Mouse (Mus musculus) heart, postnatal 36 days (tissue): ENCODE results near the gene Clec16a. TPM values are rescaled to one million over a fixed set of nuclear protein-coding genes. Genes with fewer than 3 reads are reported as not detected.

Experiments used
- DNase-seq, 2 experiments: peaks; one replicate each; pipeline ENCODE4 v3.0.0; 2021 to 2022
- intact Hi-C: fragments of 180-260 bp; cut with DNase I; formaldehyde crosslinking; loops from one replicate; pipeline ENCODE4 v1.15.1; 2025
- total RNA-seq, 2 experiments: library from RNA; stranded (reverse); gene quantifications; 2 replicates each; pipeline ENCODE4 v1.2.3; 2021

Clec16a gene
- total RNA-seq, 2 experiments from 2014 or later: 52.8 TPM

DNA sequence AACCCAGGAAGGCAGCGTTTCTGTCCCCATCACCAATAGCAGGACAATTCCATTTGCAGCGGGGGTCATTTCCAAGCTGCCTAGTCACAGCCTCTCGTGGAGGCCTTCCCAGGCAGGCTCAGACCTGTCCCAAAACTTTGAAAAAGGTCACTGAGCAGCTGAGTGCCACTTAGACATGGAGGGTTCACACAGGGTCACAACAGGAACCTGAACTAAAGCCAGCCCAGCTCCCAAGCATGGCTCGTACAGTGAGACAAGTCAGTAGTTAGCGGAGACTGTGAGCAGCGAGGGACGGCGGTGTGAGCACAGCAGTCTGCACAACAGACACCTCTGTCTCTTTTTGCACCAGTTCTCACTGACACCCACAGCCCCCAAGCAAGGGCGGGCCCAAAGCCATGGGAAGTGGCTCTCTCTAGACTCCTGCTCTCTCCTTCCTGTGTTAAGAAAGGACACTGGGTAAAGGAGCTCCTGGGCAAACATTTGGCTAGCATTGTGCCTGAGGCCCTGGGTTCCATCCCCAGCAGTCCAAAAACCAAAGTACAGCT is 194.8 kb downstream of the Clec16a start:
- peak; percentile 30 to 44 for DNase-seq
- intact Hi-C loops: loop anchor here (2.0 kb wide), 2 partner anchors 45 to 49 kb away; partner anchors contain the start of gene Socs1

DNA sequence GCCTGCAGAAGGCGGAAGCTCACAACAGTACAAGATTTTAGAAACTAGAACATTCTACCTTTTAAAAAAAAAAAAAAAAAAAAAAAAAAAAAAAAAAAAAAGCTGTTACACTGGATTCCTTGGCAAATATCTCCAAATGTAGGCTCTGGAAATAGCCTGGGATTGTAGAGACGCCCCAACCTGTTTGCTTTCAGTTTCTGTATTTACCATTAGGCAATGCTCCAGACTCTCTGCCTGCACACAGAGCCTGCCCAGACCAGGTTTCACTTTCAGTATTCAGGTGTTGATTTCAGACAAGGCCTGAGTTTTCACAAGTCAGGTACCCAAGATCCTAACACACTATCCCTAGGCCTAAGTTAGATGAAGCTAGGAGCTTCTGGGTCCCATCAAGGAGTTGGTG is 195.9 kb downstream of the Clec16a start:
- peak in 1 of 2 experiments; percentile 22 for DNase-seq
- intact Hi-C loops: loop anchor here (2.0 kb wide), 1 partner anchor 44 kb away; the partner anchor contains the start of gene Socs1

DNA sequence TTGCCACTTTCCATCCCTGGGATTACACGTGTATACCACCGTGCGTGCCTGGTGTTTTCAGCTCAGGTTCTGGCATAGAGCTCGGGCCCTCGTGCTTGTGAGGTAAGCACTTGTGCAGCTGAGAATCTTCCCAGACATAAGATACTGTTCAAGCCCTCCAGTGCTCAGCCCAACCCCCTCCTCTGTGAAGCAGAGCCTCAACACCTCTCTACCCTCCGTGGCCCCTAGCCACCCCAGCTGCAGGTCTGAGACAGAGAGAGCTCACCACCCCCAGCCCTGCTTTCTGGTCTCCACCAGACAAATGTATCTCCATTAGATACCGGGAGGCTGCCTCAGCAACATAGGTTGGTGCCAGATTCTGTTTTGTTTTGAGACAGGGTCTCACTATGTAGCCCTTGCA is 204.1 kb downstream of the Clec16a start:
- intact Hi-C loops: no loop called here
- DNase-seq: no peak

DNA sequence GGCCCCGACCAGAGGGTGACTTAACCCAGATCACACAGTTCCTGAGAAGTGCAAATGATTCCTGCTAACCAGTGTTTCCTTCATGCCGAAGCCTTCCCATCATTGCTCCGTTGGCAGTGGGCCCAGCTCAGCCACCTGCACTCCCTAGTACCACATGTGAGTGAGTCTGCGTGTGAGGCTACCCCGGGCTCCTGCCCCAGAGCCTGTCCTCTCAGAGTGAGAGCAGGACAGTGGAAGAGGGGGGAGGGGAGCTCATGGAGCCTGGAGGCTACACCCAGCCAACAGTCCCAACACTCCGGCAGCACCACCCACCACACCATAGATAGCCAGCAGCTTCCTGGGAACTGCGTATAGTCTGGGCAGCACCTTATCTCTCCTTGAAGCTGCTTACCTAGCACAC is 204.7 kb downstream of the Clec16a start:
- intact Hi-C loops: no loop called here
- no peak for DNase-seq

DNA sequence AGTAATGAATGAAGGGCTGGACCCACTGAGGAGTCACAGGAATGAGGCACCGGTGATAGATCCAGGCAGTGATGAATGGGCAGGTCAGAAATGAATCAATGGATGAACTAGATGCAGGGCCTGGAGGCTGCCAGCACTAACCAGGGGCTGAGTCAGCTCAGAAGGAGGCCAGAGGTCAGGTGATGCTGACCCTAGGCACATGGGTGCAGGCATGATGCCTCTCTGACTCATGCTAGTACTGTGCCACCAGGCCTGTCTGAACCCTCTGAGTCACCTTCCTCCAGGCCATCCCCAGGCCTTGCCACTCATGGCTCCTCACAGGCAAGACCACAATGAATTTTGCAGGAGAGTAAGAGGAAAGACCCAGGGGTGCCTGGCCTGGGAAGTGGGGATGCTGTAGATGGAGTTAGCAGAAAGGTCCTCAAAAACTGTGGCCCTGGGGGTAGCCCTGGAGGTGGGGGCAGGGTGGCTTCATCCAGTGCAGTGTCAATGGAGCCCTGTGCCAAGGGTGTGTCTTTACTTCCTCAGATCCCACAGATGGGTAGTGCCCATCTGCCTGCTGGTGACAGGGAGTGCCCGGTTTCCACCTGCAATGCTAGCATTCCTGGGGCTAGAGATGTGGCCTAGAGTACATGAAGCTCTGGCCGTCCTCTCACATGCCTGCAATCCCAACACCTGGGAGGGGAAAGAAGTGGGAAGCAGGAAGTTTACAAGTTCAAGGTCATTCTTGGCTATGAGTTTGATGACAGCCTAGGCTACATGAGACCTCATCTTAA is 209.6 kb downstream of the Clec16a start:
- intact Hi-C loops: no loop called here
- DNase-seq: no peak

DNA sequence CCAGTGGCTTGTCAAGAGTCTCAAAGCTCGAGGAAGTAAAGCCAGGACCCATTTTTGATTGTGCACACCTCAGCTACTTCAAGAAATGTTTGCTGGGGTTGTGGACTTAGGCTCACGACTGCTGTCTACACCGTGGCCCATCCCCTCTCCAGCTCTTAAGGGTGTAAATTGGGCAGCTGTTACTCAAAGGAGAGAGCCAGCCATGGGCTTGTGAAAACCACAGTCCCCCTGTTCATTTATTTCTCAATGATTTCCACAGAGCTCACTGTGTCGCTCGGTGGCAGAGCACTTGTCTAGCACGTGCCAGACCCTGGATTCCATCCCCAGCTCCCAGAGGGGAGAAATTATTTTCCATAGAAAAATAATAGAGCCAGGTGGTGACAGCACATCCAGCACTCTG is 211.0 kb downstream of the Clec16a start:
- intact Hi-C loops: no loop called here
- DNase-seq: no peak

DNA sequence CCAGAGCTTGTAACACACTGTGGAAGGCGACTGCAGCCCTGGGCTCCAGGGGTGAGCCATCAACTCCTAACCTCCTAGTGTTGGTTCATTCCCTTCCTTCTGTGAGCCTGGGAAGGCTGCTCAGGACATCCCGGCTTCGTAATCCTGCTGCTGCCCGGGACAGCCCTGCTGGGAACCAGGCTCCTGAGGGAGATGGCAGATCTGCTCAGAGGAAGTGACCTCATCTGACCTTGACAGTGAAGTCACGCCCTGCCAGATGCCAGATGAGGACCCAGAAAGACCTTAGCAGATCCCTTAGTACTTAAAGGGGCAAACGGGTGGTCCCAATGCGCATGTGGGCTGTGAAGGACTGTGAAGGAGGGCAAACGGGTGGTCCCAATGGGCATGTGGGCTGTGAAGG is 216.0 kb downstream of the Clec16a start:
- DNase-seq: peak; percentile 26 to 29
- intact Hi-C loops: loop anchor here (2.0 kb wide), 2 partner anchors 18 to 32 kb away; no protein-coding TSS in a partner anchor

DNA sequence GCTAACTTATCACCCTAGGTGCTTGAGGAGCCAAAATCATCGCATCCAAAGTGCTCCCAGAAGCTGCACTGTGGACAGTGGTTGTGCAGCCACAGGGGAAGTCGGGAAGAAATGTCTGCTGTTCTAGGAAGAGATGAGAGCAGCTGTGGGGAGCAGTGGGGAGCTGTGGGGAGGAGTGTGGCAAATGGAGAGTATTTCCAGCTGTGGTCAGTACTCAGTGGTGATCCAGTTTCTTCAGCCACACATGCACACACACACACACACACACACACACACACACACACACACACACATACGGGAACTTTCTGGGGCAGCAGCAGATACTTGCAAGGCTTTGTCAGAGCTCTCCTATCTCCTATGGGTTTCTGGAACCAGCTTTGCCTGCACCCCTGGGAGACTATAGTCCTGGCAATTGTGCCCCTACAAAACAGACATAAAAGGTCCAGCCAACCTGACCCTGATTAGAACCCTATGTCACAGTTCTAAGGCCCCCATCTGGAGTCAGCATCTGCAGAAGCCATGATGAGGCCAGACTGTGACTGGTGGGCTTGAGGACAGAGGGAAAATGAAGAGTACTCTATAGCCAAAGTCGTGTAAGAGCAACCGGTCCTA is 217.5 kb downstream of the Clec16a start:
- intact Hi-C loops: no loop called here
- no peak for DNase-seq

DNA sequence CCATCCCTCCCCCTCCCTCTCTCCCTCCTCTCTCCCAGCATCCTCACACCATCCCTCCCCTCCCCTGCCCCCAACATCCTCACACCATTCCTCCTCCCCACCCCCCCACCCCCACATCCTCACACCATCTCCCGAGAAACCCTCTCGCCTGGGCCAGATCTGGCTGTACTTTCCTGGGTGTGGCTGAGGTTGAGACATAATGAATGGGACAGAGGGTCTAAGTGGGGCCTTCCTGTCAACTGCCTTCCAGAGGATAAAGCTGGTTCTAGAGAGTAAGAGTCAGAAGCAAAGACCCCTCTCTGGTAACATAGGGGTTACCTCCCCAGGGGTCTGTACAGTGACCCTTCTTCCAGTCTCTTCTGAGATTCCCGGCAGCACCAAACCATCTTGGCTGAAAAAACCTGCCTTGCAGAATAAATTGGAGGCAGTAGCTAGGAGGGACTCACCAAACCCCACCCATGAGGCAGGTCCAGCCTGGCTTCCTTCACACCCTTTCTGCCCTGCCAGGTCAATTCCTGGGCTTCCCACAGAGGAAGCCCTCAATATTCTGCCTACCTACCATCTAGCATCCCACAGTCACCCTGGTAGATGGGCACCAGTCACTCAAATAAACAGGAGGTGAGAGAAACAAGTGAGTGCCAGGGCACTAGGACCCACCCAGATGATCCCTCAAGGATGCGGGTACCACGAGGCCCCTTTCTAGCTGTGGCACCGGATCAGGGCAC is 218.6 kb downstream of the Clec16a start:
- intact Hi-C loops: no loop called here
- DNase-seq: peak in 1 of 2 experiments; percentile 28

DNA sequence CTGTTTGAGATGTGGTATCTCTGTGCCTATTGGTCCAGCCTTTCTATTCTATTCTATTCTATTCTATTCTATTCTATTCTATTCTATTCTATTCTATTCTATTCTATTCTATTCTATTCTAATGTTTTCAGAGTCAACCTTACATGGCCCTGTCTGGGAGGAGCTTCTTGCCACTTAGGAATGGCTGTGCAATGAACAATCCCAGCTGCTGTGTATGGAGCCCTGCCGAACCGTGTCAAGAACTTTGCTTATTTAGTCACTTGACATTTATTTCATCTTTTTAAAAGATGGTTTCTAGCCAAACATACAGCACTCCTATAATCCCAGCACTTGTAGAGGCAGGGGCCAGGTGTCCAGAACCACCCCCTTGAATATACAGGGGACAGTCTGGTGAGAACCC is 219.2 kb downstream of the Clec16a start:
- intact Hi-C loops: no loop called here

DNA sequence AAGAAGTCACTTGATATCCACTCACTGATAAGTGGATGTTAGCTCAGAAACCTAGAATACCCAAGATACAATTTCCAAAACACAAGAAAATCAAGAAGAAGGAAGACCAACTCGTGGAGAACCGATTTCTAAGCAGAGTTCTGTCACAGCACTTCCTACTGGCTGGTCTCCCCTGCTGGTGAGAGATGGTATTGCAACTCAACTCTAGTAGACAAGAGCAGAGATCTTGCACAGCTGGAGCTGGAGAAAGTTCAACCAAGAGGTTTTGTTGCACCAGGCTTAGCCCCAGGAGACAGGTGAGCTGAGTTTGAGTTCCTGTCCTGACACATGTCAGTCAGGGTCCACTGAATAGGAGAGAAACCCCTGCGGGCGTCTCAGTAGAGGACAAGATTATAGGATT is 222.0 kb downstream of the Clec16a start:
- DNase-seq: peak; percentile 73 to 75
- intact Hi-C loops: loop anchor here (2.0 to 5.0 kb wide), 2 partner anchors 100 to 126 kb away; no protein-coding TSS in a partner anchor

More for the DNA sequence above, 219.2 kb downstream of the Clec16a start:
- DNase-seq: no peak

DNA sequence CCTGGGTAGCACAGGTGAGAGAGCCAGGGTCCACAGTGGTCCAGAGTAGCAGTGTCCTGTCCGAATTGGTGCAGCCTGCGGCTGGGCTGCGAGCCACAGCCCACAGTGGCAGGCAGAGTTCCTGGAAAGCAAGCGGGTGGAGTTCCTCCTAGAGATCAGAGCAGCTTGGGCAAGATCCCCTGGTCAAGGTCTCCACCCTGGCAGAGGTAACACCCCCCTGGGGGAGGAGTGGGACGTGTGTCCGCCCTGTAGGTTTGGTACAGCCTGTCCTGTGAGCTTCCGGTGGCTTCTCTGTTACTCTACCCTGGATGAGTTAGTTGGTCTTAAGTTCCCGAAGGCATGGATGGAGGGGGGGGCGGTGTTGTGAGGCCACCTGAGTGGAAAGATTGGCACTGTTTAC is 223.7 kb downstream of the Clec16a start:
- intact Hi-C loops: loop anchor here (5.0 kb wide), 1 partner anchor 102 kb away; no protein-coding TSS in a partner anchor
- DNase-seq: no peak

DNA sequence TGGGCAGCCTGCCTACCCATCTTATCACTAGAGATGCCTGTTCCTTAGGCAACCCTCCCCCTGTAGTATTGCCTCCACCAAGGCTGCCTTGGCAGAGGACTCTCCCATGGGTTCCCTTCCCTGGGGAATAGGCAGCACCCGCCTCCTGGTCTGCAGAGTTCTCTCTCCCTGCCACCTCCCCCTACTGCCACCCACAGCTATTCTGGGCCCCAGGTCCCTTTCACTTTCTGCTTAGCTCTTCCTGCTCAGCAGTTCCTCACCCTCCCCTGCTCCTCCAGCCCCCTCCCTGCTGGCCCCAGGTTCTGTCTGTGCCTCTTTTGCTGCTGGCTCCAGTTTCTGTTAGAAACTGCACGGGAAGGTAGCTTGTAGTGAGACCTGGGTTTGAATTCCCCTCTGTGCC is 224.5 kb downstream of the Clec16a start:
- no peak for DNase-seq
- intact Hi-C loops: loop anchor here (5.0 kb wide), 1 partner anchor 102 kb away; no protein-coding TSS in a partner anchor

DNA sequence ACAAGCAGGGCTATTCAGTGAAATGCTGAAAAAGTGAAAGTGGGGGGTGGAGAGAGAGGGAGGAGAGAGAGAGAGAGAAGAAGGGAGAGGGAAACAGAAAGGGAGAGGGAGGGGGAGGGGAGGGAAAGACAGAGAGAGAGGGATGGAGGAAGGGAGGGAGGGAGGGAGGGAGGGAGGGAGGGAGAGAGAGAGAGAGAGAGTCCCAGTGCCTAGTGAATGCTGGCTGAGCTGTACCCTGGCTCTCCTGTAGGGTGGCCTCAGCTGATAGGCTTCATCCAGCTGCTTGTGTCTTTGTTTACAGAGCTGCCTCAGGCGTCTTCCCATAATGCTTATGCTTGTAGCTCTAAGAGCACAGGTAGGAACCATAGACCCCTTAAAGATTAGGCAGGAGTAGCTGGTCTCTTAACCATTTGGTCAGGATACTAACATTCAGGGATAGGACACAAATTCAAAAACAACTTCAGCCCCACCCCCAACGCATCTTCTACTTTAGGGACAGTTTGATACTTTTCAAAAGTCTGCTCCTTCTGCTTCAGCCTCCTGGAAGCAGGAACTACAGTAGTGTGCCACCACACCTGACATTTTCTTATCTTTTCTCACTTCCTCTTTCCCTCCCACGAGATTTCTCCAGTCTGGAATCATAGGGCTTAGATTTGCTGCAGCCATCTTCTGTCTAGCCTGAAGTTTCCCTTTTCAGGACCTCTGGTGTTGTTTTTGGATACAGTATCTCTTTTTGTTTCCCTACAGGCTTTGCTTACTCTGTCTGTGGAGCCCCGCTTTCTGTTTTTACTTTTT is 225.6 kb downstream of the Clec16a start:
- DNase-seq: no peak
- intact Hi-C loops: no loop called here

DNA sequence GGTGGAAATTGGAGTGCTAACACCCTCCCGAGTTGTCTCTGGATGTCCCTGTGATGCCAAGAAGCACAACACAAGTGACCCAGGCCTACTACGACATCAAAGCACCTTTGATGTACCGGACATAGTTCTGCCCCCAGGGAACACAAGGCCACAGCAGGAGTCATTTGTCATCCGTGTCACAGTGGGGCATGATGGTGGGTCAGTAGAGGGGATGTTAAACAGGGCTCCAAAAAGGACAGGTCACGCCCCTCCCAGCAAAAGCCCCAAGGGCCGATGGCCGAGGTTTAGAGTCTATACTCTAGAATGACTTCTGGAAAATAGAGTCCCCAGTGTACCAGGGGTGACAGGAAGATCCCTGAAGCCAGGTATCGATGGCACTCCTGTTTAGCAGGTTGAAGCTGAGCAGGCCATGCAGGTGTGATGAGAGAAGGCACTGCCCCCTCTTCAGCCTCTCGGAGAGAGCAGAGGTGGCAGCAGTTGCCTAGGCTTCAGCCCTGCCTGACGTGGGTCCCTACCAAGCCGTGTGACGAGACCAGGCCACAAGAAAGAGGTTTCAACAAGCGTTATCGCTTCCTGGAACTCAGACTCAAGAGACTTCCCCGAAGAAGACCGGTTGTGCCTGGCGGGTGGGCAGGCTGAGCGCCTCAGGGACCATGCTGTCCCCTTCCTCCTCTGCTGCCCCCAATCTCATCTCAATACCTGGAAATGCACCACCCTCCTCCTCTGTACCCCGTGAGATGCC is 226.8 kb downstream of the Clec16a start:
- intact Hi-C loops: no loop called here
- DNase-seq: no peak

DNA sequence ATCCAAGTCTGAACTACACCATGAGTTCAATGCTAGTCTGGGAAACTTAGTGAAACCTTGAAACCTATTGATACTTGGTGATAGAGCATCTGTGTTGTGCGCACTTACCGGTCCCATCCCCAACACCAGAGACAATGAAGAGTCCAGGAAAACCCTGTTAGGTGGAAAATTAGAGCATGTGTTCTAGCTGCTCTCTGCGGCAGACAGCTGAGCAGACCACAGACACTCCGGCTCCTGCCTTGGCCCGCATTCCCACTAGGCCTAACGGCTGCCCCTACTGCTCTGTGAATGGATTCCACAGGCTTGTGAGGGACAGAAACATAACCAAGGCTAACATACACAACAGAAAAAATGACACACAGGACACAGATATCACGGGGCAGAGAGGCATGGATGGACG is 228.4 kb downstream of the Clec16a start:
- DNase-seq: no peak
- intact Hi-C loops: no loop called here

DNA sequence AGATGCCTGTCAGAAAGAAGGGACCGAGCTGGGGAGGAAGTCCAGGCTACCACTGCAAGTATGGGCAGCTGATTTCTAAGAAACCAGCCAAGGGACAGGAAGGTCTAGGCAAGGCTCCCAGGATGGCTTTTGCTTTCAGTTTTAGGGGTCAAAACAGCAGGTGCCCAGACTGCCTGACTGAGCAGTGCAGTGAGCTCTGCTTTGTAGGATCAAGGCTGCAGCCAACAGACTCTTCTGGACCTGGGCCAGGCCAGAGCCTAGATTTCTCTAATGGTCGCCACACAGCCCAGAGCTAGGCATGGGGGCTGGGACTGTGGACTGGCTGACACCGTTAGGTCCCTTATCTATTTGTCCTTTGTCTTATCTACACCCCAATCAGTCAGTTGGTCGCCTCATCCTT is 229.6 kb downstream of the Clec16a start:
- no peak for DNase-seq
- intact Hi-C loops: no loop called here

DNA sequence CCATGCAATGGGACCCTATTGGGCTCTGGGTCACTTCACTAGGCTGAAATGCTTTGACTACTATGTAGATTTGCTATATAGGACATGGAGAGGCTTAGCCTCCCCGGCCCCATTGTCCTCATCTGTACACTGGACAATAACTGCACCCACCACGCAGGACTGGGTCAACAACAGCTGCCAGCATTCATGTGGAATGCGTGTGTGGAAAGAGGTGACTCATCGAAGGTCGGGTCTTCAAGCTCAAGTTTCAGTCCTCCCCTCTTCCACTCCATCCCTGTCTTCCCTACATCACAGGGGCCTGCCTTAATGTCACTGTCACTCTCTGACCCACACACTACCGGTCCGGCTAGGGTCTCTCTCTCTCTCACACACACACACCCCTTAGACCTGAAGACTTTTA is 231.2 kb downstream of the Clec16a start:
- intact Hi-C loops: no loop called here
- no peak for DNase-seq

DNA sequence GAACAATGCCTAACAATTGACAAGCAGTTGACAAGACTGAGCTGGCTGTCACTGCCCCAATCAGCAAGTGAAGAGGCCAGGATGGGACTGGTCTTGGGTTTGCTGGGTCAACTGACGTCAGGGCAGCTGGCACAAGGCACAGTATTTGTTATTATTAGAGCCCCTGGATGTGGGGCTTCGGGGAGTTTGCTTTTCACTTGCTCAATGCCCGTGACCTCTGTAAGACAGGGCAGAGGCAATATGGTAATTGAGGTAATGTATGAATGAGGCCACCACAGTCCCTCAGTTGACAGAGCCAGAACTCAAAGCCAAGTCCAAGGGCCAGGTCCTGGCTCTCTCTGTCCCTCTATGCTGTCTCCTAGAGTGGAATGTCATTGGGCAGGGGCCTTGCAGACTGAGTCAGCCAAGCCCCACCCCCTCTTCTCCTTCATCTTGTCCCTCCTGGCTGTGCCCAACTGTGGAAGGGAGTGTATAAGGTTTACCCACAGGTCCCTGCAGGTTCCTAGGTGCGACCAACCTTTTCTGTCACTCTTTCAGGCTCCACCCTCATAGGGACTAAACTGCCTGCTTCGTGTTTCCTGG is 232.5 kb downstream of the Clec16a start:
- intact Hi-C loops: no loop called here
- no peak for DNase-seq
